Mouse (Mus musculus) stomach, embryonic 16.5 days (tissue): Measurements from ENCODE around the gene Eno1. TPM values are rescaled to one million over a fixed set of nuclear protein-coding genes. Genes with fewer than 3 reads are reported as not detected.

Source experiments
- ATAC-seq: fragments of 200-750 bp; cut with Nextera tagmentation; 2 replicates; pipeline ENCODE4 v1.8.0; 2017; ENCODE audit warnings: moderate number of reproducible peaks, moderate TSS enrichment; ENCODE audit not compliant: insufficient read depth, low FRiP score
- H3K27ac ChIP-seq: fragments of 300-500 bp; sonication (generic); 2 replicates; pipeline ENCODE4 v1.5.1; 2014; ENCODE audit warnings: low read length
- H3K27me3 ChIP-seq: fragments of 300-500 bp; sonication (generic); 2 replicates; pipeline ENCODE4 v1.6.1; 2014; ENCODE audit warnings: low read length, control low read depth, mixed read lengths; ENCODE audit not compliant: control insufficient read depth, insufficient read depth
- H3K36me3 ChIP-seq: fragments of 300-500 bp; sonication (generic); 2 replicates; pipeline ENCODE4 v1.6.1; 2014; ENCODE audit warnings: low read length; ENCODE audit not compliant: control insufficient read depth, insufficient read depth
- H3K4me1 ChIP-seq: fragments of 300-500 bp; sonication (generic); 2 replicates; pipeline ENCODE4 v1.6.1; 2014; ENCODE audit warnings: low read length, control low read depth, mixed read lengths; ENCODE audit not compliant: control insufficient read depth, insufficient read depth
- H3K4me2 ChIP-seq: fragments of 300-500 bp; sonication (generic); 2 replicates; pipeline ENCODE4 v1.6.1; 2014; ENCODE audit warnings: low read depth, low read length, mixed read lengths
- H3K4me3 ChIP-seq: fragments of 300-500 bp; sonication (generic); replicated peaks from 2 replicates; pipeline ENCODE4 v1.5.1; 2014; ENCODE audit warnings: mild to moderate bottlenecking, low read length
- H3K9ac ChIP-seq: fragments of 300-500 bp; sonication (generic); 2 replicates; pipeline ENCODE4 v1.6.1; 2014; ENCODE audit warnings: low read length
- H3K9me3 ChIP-seq: fragments of 300-500 bp; sonication (generic); replicated peaks from 2 replicates; pipeline ENCODE4 v1.6.1; 2016; ENCODE audit warnings: low read length, control low read depth; ENCODE audit not compliant: control insufficient read depth
- WGBS: fragments of 180-500 bp; shearing (Covaris S2); extraction: QIAGEN DNeasy Blood & Tissue Kit; methylation state at CpG from one replicate; pipeline ENCODE4 v1.1.7; 2014; 5-methylcytosine and 5-hydroxymethylcytosine counted together
- polyA plus RNA-seq: library from polyadenylated mRNA; unstranded; fragments of >200 nt; fragmentation: Nextera tagmentation; extraction: Ambion mirVana; gene quantifications from 2 replicates; pipeline ENCODE4 v1.2.1, GENCODE M21; 2015

Gene Eno1
- polyA plus RNA-seq, 1 experiment from 2014 or later: 1,468 TPM

DNA sequence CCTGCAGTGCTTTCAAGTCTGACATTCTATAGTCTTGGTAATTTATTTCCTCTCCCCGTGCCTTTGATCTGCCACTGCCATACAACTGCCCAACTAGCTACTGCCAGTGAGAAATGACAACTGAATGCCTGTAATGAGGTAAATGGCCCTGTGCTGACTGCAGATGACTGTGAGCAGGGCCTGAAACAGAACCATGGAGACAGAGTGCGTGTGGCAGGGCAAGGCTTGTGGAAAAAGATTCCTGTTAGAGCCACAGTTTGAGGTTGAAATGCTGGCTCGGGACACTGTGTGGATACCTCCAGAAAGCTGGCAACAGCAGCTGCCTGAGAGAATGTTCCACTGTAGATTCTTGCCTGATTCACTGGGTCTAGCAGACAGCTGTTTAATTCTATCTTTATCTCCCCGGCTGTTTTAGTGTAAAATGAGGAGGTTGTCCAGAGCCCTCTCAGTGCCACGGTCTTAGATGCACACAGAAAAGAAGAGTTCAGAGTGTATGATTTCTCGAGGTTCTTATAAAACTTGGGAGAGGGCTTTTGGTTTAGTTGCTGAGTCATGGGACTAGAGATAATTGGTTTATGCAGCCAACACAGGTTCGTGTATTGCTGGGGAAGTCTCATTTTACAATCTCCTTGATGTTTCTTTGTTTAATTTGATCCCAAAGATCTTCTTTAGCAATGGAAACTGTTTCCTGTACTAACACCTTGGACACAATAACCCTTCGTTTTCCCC, 1.8 kb upstream of the Eno1 start:
- Histone ChIP-seq H3K27me3 (no peaks in the 10 kb centered on the region), H3K4me2 (no peak overlapping the region), H3K4me3 (no peak overlapping the region), H3K36me3 (no peaks in the 10 kb centered on the region), H3K9me3 (no peaks in the 10 kb centered on the region), H3K4me1 (peaks cover 24% of the 10 kb centered on the region), H3K9ac (no peak overlapping the region), H3K27ac (peak overlapping the region; percentile 11)
- ATAC-seq: no peak
- WGBS: 38% methylated on average over 8 of the region's 8 CpGs

DNA sequence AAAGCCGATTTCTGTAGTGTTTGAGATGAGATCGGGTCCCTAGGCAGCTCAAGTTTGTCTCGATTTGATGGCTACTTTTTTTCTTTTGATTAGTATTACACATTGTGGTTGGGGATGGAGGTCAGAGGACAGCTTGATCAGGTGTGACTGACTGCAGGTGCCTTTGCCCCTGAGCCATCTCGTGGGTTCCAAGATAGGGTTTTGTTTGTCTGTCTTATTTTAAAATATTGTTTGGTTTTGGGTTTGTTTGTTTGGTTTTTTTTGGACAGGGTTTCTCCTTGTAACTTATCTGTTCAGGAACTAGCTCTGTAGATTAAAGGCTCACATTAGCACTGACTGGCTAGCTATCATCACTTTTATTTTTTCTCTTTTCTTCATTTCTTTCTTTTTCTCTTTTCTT, 936 bp upstream of the Eno1 start:
- Histone ChIP-seq H3K27ac (0 out of 2 replicates have a peak overlapping the region, but pooled peaks have one; percentile 11), H3K4me3 (no peak overlapping the region), H3K9ac (no peak overlapping the region), H3K27me3 (no peaks in the 10 kb centered on the region), H3K4me1 (peaks cover 27% of the 10 kb centered on the region), H3K9me3 (no peaks in the 10 kb centered on the region), H3K4me2 (no peak overlapping the region), H3K36me3 (peaks cover 4% of the 10 kb centered on the region; the same call in 1 of the 2 replicates)
- ATAC-seq: no peak
- 68% methylated on average over 4 of the region's 4 CpGs for WGBS

DNA sequence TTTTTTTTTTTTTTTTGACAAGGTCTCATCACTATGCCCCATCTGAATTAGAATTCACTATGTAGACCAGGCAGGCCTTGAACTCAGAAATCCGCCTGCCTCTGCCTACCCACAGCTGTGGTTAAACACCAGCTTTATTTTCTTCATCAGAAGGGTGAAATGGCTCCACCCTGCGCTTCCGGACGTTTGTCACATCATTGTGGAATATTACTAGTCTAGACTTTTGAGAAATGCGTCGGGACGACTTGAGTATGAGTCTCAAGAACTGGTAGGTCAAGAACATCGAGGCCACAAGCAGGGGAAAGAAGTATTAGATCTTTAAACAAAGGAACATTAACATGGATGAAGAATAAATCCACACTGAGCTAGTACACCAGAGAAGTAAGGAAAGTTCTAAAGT, 490 bp upstream of the Eno1 start:
- Histone ChIP-seq H3K27ac (peak overlapping the region; percentile 97), H3K4me2 (peak overlapping the region; percentile 56), H3K36me3 (peaks cover 8% of the 10 kb centered on the region; the same call in 1 of the 2 replicates), H3K4me3 (peak overlapping the region; percentile 72), H3K9ac (peak overlapping the region; percentile 88), H3K27me3 (no peaks in the 10 kb centered on the region), H3K4me1 (peaks cover 30% of the 10 kb centered on the region), H3K9me3 (no peaks in the 10 kb centered on the region)
- no peak for ATAC-seq
- 72% methylated on average over 8 of the region's 8 CpGs for WGBS

GRCm38 (mm10) chr4:150237636-150238361, 1.3 kb downstream of the Eno1 start:
- Histone ChIP-seq H3K4me2 (peak overlapping the region; percentile 89), H3K4me3 (peak overlapping the region; percentile 72), H3K9me3 (no peaks in the 10 kb centered on the region), H3K27ac (peak overlapping the region; percentile 97), H3K27me3 (no peaks in the 10 kb centered on the region), H3K36me3 (peaks cover 20% of the 10 kb centered on the region), H3K9ac (peak overlapping the region; percentile 83), H3K4me1 (peaks cover 42% of the 10 kb centered on the region)
- no peak for ATAC-seq
- under 1% methylated on average over 21 of the region's 21 CpGs for WGBS

- Histone ChIP-seq H3K4me1 (peaks cover 46% of the 10 kb centered on the region), H3K4me3 (peak overlapping the region; percentile 72), H3K4me2 (peak overlapping the region; percentile 89), H3K27me3 (no peaks in the 10 kb centered on the region), H3K27ac (peak overlapping the region; percentile 97), H3K9me3 (no peaks in the 10 kb centered on the region), H3K36me3 (peaks cover 25% of the 10 kb centered on the region), H3K9ac (peak overlapping the region; percentile 83)
- no peak for ATAC-seq
- 8% methylated on average over 3 of the region's 3 CpGs for whole genome bisulfite sequencing
Observed at GRCm38 (mm10) chr4:150238433-150239086, 2.0 kb downstream of the Eno1 start.

- Histone ChIP-seq H3K4me3 (peak overlapping the region; percentile 72), H3K9ac (peak overlapping the region; percentile 83), H3K9me3 (no peaks in the 10 kb centered on the region), H3K4me1 (peaks cover 46% of the 10 kb centered on the region), H3K4me2 (peak overlapping the region; percentile 89), H3K27ac (peak overlapping the region; percentile 71), H3K36me3 (peaks cover 29% of the 10 kb centered on the region), H3K27me3 (no peaks in the 10 kb centered on the region)
- WGBS: 30% methylated on average over 5 of the region's 5 CpGs
- no peak for ATAC-seq
Observed at GRCm38 (mm10) chr4:150239087-150239480, 2.6 kb downstream of the Eno1 start.

- Histone ChIP-seq H3K9me3 (no peaks in the 10 kb centered on the region), H3K4me2 (peak overlapping the region; percentile 89), H3K4me3 (peak overlapping the region; percentile 72), H3K4me1 (peaks cover 46% of the 10 kb centered on the region), H3K9ac (no peak overlapping the region), H3K27ac (peak overlapping the region; percentile 46), H3K27me3 (no peaks in the 10 kb centered on the region), H3K36me3 (peaks cover 33% of the 10 kb centered on the region)
- WGBS: 32% methylated on average over 6 of the region's 6 CpGs
- no peak for ATAC-seq
Observed at GRCm38 (mm10) chr4:150239503-150239902, 3.0 kb downstream of the Eno1 start.

- Histone ChIP-seq H3K36me3 (peaks cover 36% of the 10 kb centered on the region), H3K27me3 (no peaks in the 10 kb centered on the region), H3K4me3 (peak overlapping the region; percentile 15; the same call in 1 of the 2 replicates), H3K9me3 (no peaks in the 10 kb centered on the region), H3K9ac (no peak overlapping the region), H3K4me2 (peak overlapping the region; percentile 89), H3K4me1 (peaks cover 46% of the 10 kb centered on the region), H3K27ac (peak overlapping the region; percentile 46)
- no peak for ATAC-seq
- 17% methylated on average over 6 of the region's 6 CpGs for WGBS
Observed at GRCm38 (mm10) chr4:150239951-150240368, 3.4 kb downstream of the Eno1 start.
